11 mouse cellular contexts compared by ENCODE assay signal in genomic region chr5:122142230-122142992, GRCm38 (mm10). TPM values are rescaled to one million over a fixed set of nuclear protein-coding genes. Genes with fewer than 3 reads are reported as not detected.
DNase-seq lines count a peak whose midpoint lies in the region; ATAC-seq lines count a peak whose summit lies in the region.
"Had no signal": no experiment of that assay in that cellular context is flagged by ENCODE, and none has a peak within 500 bp of the region (broad histone marks: within the 10 kb centered on the region; RNA-seq: fewer than 3 reads in every experiment).

No protein-coding gene starts in this region.

- H3K9ac ChIP-seq in heart, embryonic 13.5 days, result no peak overlapping the region
- H3K9ac ChIP-seq in intestine, embryonic 15.5 days, result no peak overlapping the region
- H3K9ac ChIP-seq: embryonic facial prominence, embryonic 13.5 days; limb, embryonic 13.5 days; stomach, embryonic 15.5 days had no signal

- no peak overlapping the region for H3K4me2 ChIP-seq in heart, embryonic 13.5 days
- H3K4me2 ChIP-seq in intestine, embryonic 15.5 days (replicated peaks), result no peak overlapping the region
- H3K4me2 ChIP-seq: embryonic facial prominence, embryonic 13.5 days; limb, embryonic 13.5 days; stomach, embryonic 15.5 days had no signal

- no peak for ATAC-seq in heart, embryonic 13.5 days (ENCODE audit: extremely low read depth, insufficient number of reproducible peaks, low FRiP score, low TSS enrichment)
- ATAC-seq in intestine, embryonic 15.5 days, result no peak

- no peaks in the 10 kb centered on the region for H3K27me3 ChIP-seq in heart, embryonic 13.5 days (replicated peaks)
- H3K27me3 ChIP-seq in intestine, embryonic 15.5 days (replicated peaks), result no peaks in the 10 kb centered on the region
- H3K27me3 ChIP-seq: embryonic facial prominence, embryonic 13.5 days; limb, embryonic 13.5 days; stomach, embryonic 15.5 days had no signal

- 56% methylated on average over 7 of the region's 8 CpGs for WGBS in heart, embryonic 13.5 days
- WGBS in intestine, embryonic 15.5 days, result 54% methylated on average over 8 of the region's 8 CpGs

- no peaks in the 10 kb centered on the region for H3K36me3 ChIP-seq in heart, embryonic 13.5 days
- no peaks in the 10 kb centered on the region for H3K36me3 ChIP-seq in intestine, embryonic 15.5 days
- H3K36me3 ChIP-seq: embryonic facial prominence, embryonic 13.5 days; limb, embryonic 13.5 days; stomach, embryonic 15.5 days had no signal

- H3K4me3 ChIP-seq in heart, embryonic 13.5 days, result no peak overlapping the region
- H3K4me3 ChIP-seq in intestine, embryonic 15.5 days (replicated peaks), result no peak overlapping the region
- H3K4me3 ChIP-seq: embryonic facial prominence, embryonic 13.5 days; limb, embryonic 13.5 days; stomach, embryonic 15.5 days had no signal

- H3K4me1 ChIP-seq in heart, embryonic 13.5 days, result peaks cover 28% of the 10 kb centered on the region
- H3K4me1 ChIP-seq in intestine, embryonic 15.5 days (replicated peaks), result peaks cover 10% of the 10 kb centered on the region; the same call in 1 of the 2 replicates

- H3K9me3 ChIP-seq in heart, embryonic 13.5 days, result no peaks in the 10 kb centered on the region
- no peaks in the 10 kb centered on the region for H3K9me3 ChIP-seq in intestine, embryonic 15.5 days
- H3K9me3 ChIP-seq: limb, embryonic 13.5 days; stomach, embryonic 15.5 days had no signal

- no peak for DNase-seq in heart, adult 9 months (ENCODE audit: low spot score in 2 of 2)
- peak; percentile 51 for DNase-seq in urinary bladder, postnatal 14 days (ENCODE audit: low spot score)
- no peak for DNase-seq in urinary bladder, adult 18-20 months (ENCODE audit: low spot score in 2 of 2)
- peak; percentile 63 for DNase-seq in embryo, embryonic 11 days
- DNase-seq in natural killer cell, adult 2 months (ENCODE audit: low spot score in 2 of 2), result peak; percentile 40 to 64
- DNase-seq in right cerebral cortex, postnatal 10 days (ENCODE audit: low spot score in 2 of 2), result no peak

- 0 out of 2 replicates have a peak overlapping the region, but pooled peaks have one; percentile 12 for H3K27ac ChIP-seq in heart, embryonic 13.5 days (replicated peaks)
- no peak overlapping the region for H3K27ac ChIP-seq in intestine, embryonic 15.5 days
- H3K27ac ChIP-seq: embryonic facial prominence, embryonic 13.5 days; limb, embryonic 13.5 days; stomach, embryonic 15.5 days had no signal

RNA-seq across cellular contexts. Expression of gene Ccdc63, which starts 1.8 kb away (rescaled TPM):
- polyA plus RNA-seq in heart, embryonic 13.5 days (2015; fragmentation: Nextera tagmentation; extraction: Ambion mirVana), result 0.36 TPM in 1 of 2 replicates, not detected in the other
- polyA plus RNA-seq in intestine, embryonic 15.5 days (2015; fragmentation: Nextera tagmentation; extraction: Ambion mirVana), result not detected in 2 replicates
- polyA plus RNA-seq: embryonic facial prominence, embryonic 13.5 days; limb, embryonic 13.5 days; stomach, embryonic 15.5 days had no signal

RNA-seq across cellular contexts. Expression of gene Ppp1cc, which starts 15.7 kb away (rescaled TPM):
- 190 and 219 TPM in 2 replicates for polyA plus RNA-seq in heart, embryonic 13.5 days (2015; fragmentation: Nextera tagmentation; extraction: Ambion mirVana)
- 240 and 244 TPM in 2 replicates for polyA plus RNA-seq in intestine, embryonic 15.5 days (2015; fragmentation: Nextera tagmentation; extraction: Ambion mirVana)

RNA-seq across cellular contexts. Expression of gene Myl2, which starts 41.7 kb away (rescaled TPM):
- 7,724 and 9,145 TPM in 2 replicates for polyA plus RNA-seq in heart, embryonic 13.5 days (2015; fragmentation: Nextera tagmentation; extraction: Ambion mirVana)
- 0.45 and 0.62 TPM in 2 replicates for polyA plus RNA-seq in intestine, embryonic 15.5 days (2015; fragmentation: Nextera tagmentation; extraction: Ambion mirVana)
- polyA plus RNA-seq: embryonic facial prominence, embryonic 13.5 days had no signal

Comparison
In these comparisons a context has a peak if more than half of its experiments do, and no peak if none do; other contexts are left out.
1. DNase-seq: peak in urinary bladder, postnatal 14 days (single experiment), embryo, embryonic 11 days (single experiment) and natural killer cell, adult 2 months (2 of 2); none in heart, adult 9 months (0 of 2), urinary bladder, adult 18-20 months (0 of 2) and right cerebral cortex, postnatal 10 days (0 of 2).
2. RNA of gene Myl2, which starts 41.7 kb away (polyA plus RNA-seq): 7,724 to 9,145 TPM in heart, embryonic 13.5 days; 0.45 to 0.62 TPM in intestine, embryonic 15.5 days; every median in the first group is over 1,000 times any median in the second.